Mouse (Mus musculus) small intestine, adult 2 months (tissue): ENCODE measurements around the gene Vsx1.

Experiments
- CTCF ChIP-seq: fragments of 200-500 bp; IDR thresholded peaks from 2 replicates; pipeline ENCODE4 v1.5.1; 2012; ENCODE audit warnings: low read depth, mild to moderate bottlenecking, control low read depth, inconsistent platforms, low read length, moderate library complexity, mixed read lengths; ENCODE audit not compliant: insufficient replicate concordance, insufficient read length; ENCODE audit errors: extremely low read depth
- POLR2A ChIP-seq: fragments of 200-500 bp; IDR thresholded peaks from 2 replicates; pipeline ENCODE4 v1.6.1; 2012; ENCODE audit warnings: low read depth, mild to moderate bottlenecking, control low read depth, inconsistent platforms, low read length, moderate library complexity

GRCm38 (mm10) chr2:150656975-150657768 is 32.0 kb downstream of the Vsx1 start:
- no peak for TF ChIP-seq POLR2A
- no peak for TF ChIP-seq CTCF
